Mouse (Mus musculus) heart, adult 2 months (tissue): ENCODE measurements around the gene Vstm5. TPM values are rescaled to one million over a fixed set of nuclear protein-coding genes. Genes with fewer than 3 reads are reported as not detected.

Experiments
- DNase-seq, 2 experiments: peaks; one replicate each; pipeline ENCODE4 v3.0.0; 2021
- H3K27ac ChIP-seq: fragments of 200-600 bp; 2 replicates; pipeline ENCODE4 v1.8.1; 2022
- H3K27me3 ChIP-seq: fragments of 200-500 bp; 2 replicates; pipeline ENCODE4 v1.6.1; 2012; ENCODE audit warnings: mild to moderate bottlenecking, low read length, inconsistent platforms, mixed read lengths; ENCODE audit not compliant: control insufficient read depth, insufficient read depth
- H3K36me3 ChIP-seq: fragments of 200-500 bp; 2 replicates; pipeline ENCODE4 v1.6.1; 2012; ENCODE audit warnings: low read length, inconsistent platforms; ENCODE audit not compliant: control insufficient read depth, insufficient read depth
- H3K4me1 ChIP-seq: fragments of 200-500 bp; 2 replicates; pipeline ENCODE4 v1.6.1; 2011; ENCODE audit warnings: low read length; ENCODE audit not compliant: control insufficient read depth, insufficient read depth
- H3K4me3 ChIP-seq: fragments of 200-600 bp; 2 replicates; pipeline ENCODE4 v1.8.1; 2022
- H3K79me2 ChIP-seq: fragments of 200-500 bp; replicated peaks from 2 replicates; pipeline ENCODE4 v1.6.1; 2012; ENCODE audit warnings: mild to moderate bottlenecking, inconsistent platforms, low read length, moderate library complexity, mixed read lengths; ENCODE audit not compliant: control insufficient read depth, insufficient read depth
- H3K9ac ChIP-seq: fragments of 200-500 bp; 2 replicates; pipeline ENCODE4 v1.6.1; 2012; ENCODE audit warnings: low read depth, mild to moderate bottlenecking, control low read depth, inconsistent platforms, low read length, mixed read lengths
- CTCF ChIP-seq: fragments of 200-600 bp; IDR thresholded peaks from 2 replicates; pipeline ENCODE4 v1.8.1; 2022; ENCODE audit warnings: antibody characterized with exemption, mild to moderate bottlenecking, moderate library complexity
- EP300 ChIP-seq: fragments of 200-500 bp; IDR thresholded peaks from 2 replicates; pipeline ENCODE4 v1.6.1; 2011; ENCODE audit warnings: low read depth, low read length, control low read depth; ENCODE audit not compliant: insufficient read depth
- POLR2A ChIP-seq: fragments of 200-500 bp; IDR thresholded peaks from 2 replicates; pipeline ENCODE4 v1.6.1; 2011; ENCODE audit warnings: mild to moderate bottlenecking, low read depth, low read length, control low read depth; ENCODE audit not compliant: insufficient read depth
- WGBS: fragments of 180-500 bp; shearing (Covaris S2); methylation state at CpG from one replicate; pipeline ENCODE4 v1.1.7; 2018; 5-methylcytosine and 5-hydroxymethylcytosine counted together
- intact Hi-C: fragments of 180-260 bp; cut with DNase I; formaldehyde crosslinking; loops from one replicate; pipeline ENCODE4 v1.15.1; 2025
- polyA plus RNA-seq: library from polyadenylated mRNA; depleted of rRNA; stranded (reverse); fragments of >200 nt; gene quantifications from 2 replicates; pipeline ENCODE4 v1.2.3, GENCODE M21; 2012
- total RNA-seq, 2 experiments: library from RNA; stranded (reverse); gene quantifications; 2 replicates each; pipeline ENCODE4 v1.2.3; 2021

The Vstm5 gene
- total and polyA plus RNA-seq, 3 experiments, result 0.23 to 0.32 (median 0.31) TPM

GRCm38 (mm10) chr9:15285443-15285842 is 46.6 kb downstream of the Vstm5 start:
- Histone ChIP-seq H3K9ac (no peak overlapping the region), H3K27me3 (no peaks in the 10 kb centered on the region), H3K36me3 (no peaks in the 10 kb centered on the region), H3K27ac (no peak overlapping the region), H3K4me3 (no peak overlapping the region), H3K4me1 (peaks cover 3% of the 10 kb centered on the region), H3K79me2 (no peaks in the 10 kb centered on the region)
- intact Hi-C loops, result no loop called here
- no peak for DNase-seq
- WGBS, result 79% methylated on average over 3 of the region's 3 CpGs
- TF ChIP-seq CTCF (peak; percentile 50), POLR2A (no peak), EP300 (no peak)

DNA sequence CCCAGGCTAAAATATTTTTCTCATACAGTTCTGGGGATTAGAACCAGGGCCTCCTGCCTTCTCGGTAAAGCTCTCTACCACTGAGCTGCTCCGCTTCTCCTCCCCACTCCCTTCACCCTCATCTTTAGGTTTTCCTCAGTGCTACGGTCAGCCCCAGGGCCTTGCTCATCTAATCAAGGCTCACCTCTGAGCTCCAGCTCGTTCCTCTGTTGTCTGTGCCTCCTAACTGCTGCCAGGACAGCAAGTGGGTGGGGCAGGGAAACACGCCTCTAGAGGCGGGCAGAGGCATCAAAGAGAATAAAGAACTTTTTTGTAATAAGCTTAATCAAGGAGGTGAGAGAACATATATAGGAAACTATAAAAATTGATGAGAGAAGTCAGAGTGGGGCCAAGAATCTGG is 49.0 kb downstream of the Vstm5 start:
- intact Hi-C loops, result no loop called here
- Histone ChIP-seq H3K79me2 (no peaks in the 10 kb centered on the region), H3K36me3 (no peaks in the 10 kb centered on the region), H3K27me3 (no peaks in the 10 kb centered on the region), H3K27ac (no peak overlapping the region), H3K9ac (no peak overlapping the region), H3K4me3 (no peak overlapping the region), H3K4me1 (no peaks in the 10 kb centered on the region)
- 84% methylated on average over 6 of the region's 6 CpGs for WGBS
- TF ChIP-seq EP300 (no peak), POLR2A (no peak), CTCF (no peak)
- DNase-seq, result no peak

- H3K79me2 ChIP-seq, result no peaks in the 10 kb centered on the region
- H3K9ac ChIP-seq, result no peak overlapping the region
- DNase-seq, result no peak
- intact Hi-C loops, result no loop called here
- no peak overlapping the region for H3K27ac ChIP-seq
- TF ChIP-seq POLR2A, result no peak
- TF ChIP-seq CTCF, result no peak
- no peak for TF ChIP-seq EP300
- 93% methylated on average over 3 of the region's 3 CpGs for WGBS
- no peak overlapping the region for H3K4me3 ChIP-seq
- H3K4me1 ChIP-seq, result no peaks in the 10 kb centered on the region
- H3K36me3 ChIP-seq, result no peaks in the 10 kb centered on the region
- no peaks in the 10 kb centered on the region for H3K27me3 ChIP-seq
Measured at GRCm38 (mm10) chr9:15288402-15288801, 49.6 kb downstream of the Vstm5 start.

DNA sequence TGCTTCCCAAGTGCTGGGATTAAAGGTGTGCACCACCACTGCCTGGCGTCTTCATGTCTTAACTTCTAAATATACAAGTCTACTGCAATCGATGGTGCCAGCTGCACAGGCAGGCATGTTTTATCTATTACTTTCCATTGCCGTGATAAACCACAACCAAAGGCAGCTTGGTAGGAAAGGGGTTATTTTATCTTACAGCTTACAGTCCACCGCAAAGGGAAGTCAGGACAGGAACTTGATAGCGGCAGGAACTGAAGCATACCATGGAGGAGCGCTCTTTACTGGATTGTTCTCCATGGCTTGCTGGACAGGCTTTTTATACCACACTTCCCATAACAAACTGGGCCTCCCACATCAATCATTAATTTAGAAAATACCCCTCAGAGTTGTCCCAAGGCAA is 50.4 kb downstream of the Vstm5 start:
- no peaks in the 10 kb centered on the region for H3K36me3 ChIP-seq
- TF ChIP-seq POLR2A, result no peak
- no peak for TF ChIP-seq CTCF
- TF ChIP-seq EP300, result no peak
- H3K27me3 ChIP-seq, result no peaks in the 10 kb centered on the region
- H3K4me1 ChIP-seq, result no peaks in the 10 kb centered on the region
- 44% methylated on average over 6 of the region's 6 CpGs for WGBS
- intact Hi-C loops, result no loop called here
- H3K79me2 ChIP-seq, result no peaks in the 10 kb centered on the region
- no peak overlapping the region for H3K9ac ChIP-seq
- no peak overlapping the region for H3K27ac ChIP-seq
- DNase-seq, result no peak
- H3K4me3 ChIP-seq, result no peak overlapping the region

- Histone ChIP-seq H3K4me1 (no peaks in the 10 kb centered on the region), H3K4me3 (no peak overlapping the region), H3K79me2 (no peaks in the 10 kb centered on the region), H3K36me3 (no peaks in the 10 kb centered on the region), H3K27me3 (no peaks in the 10 kb centered on the region), H3K9ac (no peak overlapping the region), H3K27ac (no peak overlapping the region)
- TF ChIP-seq EP300, result no peak
- no peak for TF ChIP-seq POLR2A
- TF ChIP-seq CTCF, result no peak
- WGBS, result 88% methylated on average over 7 of the region's 7 CpGs
- intact Hi-C loops, result no loop called here
- no peak for DNase-seq
Measured at GRCm38 (mm10) chr9:15297112-15297511, 58.3 kb downstream of the Vstm5 start.

DNA sequence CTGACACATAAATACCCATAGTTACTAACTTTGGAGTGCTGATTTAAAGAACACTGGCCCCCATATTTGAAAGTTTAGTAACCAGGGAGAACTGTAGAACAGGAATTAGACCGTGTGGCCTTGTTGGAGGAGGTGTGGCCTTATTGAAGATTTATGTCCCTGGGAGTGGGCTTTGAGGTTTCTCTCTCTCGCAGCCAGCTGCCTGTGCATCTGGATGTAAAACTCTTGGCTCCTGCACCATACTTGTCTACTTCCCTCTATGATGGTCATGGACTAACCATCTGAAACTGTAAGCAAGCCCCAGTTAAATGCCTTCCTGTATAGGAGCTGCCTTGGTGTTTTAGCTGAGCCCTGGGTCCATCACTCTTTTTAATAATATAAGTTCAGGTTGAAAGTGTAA is 59.6 kb downstream of the Vstm5 start:
- no peaks in the 10 kb centered on the region for H3K36me3 ChIP-seq
- WGBS, result 67% methylated on average over 2 of the region's 2 CpGs
- H3K9ac ChIP-seq, result no peak overlapping the region
- H3K27me3 ChIP-seq, result no peaks in the 10 kb centered on the region
- no peaks in the 10 kb centered on the region for H3K79me2 ChIP-seq
- no peak for DNase-seq
- TF ChIP-seq POLR2A (no peak), CTCF (no peak), EP300 (no peak)
- no peak overlapping the region for H3K27ac ChIP-seq
- H3K4me1 ChIP-seq, result no peaks in the 10 kb centered on the region
- intact Hi-C loops, result no loop called here
- no peak overlapping the region for H3K4me3 ChIP-seq

DNA sequence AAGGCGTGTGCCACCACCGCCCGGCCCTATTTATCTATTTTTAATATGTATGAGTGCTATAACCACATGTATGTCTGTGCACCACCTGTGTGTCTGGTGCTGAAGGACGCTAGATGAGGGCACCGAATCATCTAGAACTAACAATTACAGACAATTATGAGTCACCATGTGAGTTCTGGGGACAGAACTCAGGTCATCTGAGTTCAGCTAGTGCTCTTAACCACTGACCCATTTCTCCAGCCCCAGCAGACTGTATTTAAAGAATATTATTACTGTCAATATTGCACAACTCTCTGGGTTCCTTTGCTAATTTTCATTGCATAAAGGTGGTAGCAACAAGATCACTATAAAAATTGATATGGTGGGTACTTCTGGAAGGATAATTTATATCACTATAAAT is 61.2 kb downstream of the Vstm5 start:
- no peak overlapping the region for H3K4me3 ChIP-seq
- no peak for TF ChIP-seq CTCF
- TF ChIP-seq POLR2A, result no peak
- no peak for TF ChIP-seq EP300
- H3K79me2 ChIP-seq, result no peaks in the 10 kb centered on the region
- no peak overlapping the region for H3K9ac ChIP-seq
- no peaks in the 10 kb centered on the region for H3K27me3 ChIP-seq
- no peak for DNase-seq
- 87% methylated on average over 5 of the region's 5 CpGs for WGBS
- intact Hi-C loops, result no loop called here
- H3K36me3 ChIP-seq, result no peaks in the 10 kb centered on the region
- no peaks in the 10 kb centered on the region for H3K4me1 ChIP-seq
- H3K27ac ChIP-seq, result no peak overlapping the region
